Mouse (Mus musculus) thymus, postnatal 36 days (tissue): ENCODE measurements around the gene Smpx.
A peak's percentile ranks its signal among the peaks of the same experiment; 100 is the strongest.

Experiments
- DNase-seq, 2 experiments: peaks; one replicate each; pipeline ENCODE4 v3.0.0; 2022; ENCODE audit warnings: mixed read lengths in 2 of 2

Gene Smpx

GRCm38 (mm10) chrX:157698862-157699261 is at the start of gene Smpx:
Gene Smpx (plus strand): TSS chrX:157698910.
- DNase-seq: no peak

- no peak for DNase-seq
These were observed 43.7 kb upstream of the Smpx start for GRCm38 (mm10) chrX:157655047-157655446.

GRCm38 (mm10) chrX:157657356-157657755 is 41.4 kb upstream of the Smpx start:
- DNase-seq: no peak

- no peak for DNase-seq
These were observed 26.9 kb upstream of the Smpx start for GRCm38 (mm10) chrX:157671820-157672219.

GRCm38 (mm10) chrX:157674667-157675350 is 23.9 kb upstream of the Smpx start:
- no peak for DNase-seq

GRCm38 (mm10) chrX:157691186-157691585 is 7.5 kb upstream of the Smpx start:
- DNase-seq: no peak

GRCm38 (mm10) chrX:157697591-157698135 is 1.0 kb upstream of the Smpx start:
- DNase-seq: no peak

- DNase-seq: no peak
These were observed 8.5 kb downstream of the Smpx start for GRCm38 (mm10) chrX:157707236-157707635.

- no peak for DNase-seq
These were observed 10.0 kb downstream of the Smpx start for GRCm38 (mm10) chrX:157708616-157709280.

- DNase-seq: no peak
These were observed 21.2 kb downstream of the Smpx start for GRCm38 (mm10) chrX:157719907-157720306.

GRCm38 (mm10) chrX:157730622-157731341 is 32.1 kb downstream of the Smpx start:
- no peak for DNase-seq

GRCm38 (mm10) chrX:157731658-157732314 is 33.1 kb downstream of the Smpx start:
- peak; percentile 3 to 15 for DNase-seq

- DNase-seq: no peak
These were observed 33.6 kb downstream of the Smpx start for GRCm38 (mm10) chrX:157732346-157732745.

- DNase-seq: no peak
These were observed 35.1 kb downstream of the Smpx start for GRCm38 (mm10) chrX:157733836-157734235.

GRCm38 (mm10) chrX:157734341-157734740 is 35.6 kb downstream of the Smpx start:
- DNase-seq: no peak

GRCm38 (mm10) chrX:157747815-157748544 is 49.3 kb downstream of the Smpx start:
- DNase-seq: no peak

GRCm38 (mm10) chrX:157754559-157754958 is 55.8 kb downstream of the Smpx start:
- no peak for DNase-seq

GRCm38 (mm10) chrX:157762542-157762941 is 63.8 kb downstream of the Smpx start:
- DNase-seq: no peak

GRCm38 (mm10) chrX:157801669-157802068 is 103.0 kb downstream of the Smpx start:
- no peak for DNase-seq
